Mouse (Mus musculus) liver, adult 2 months (tissue): Measurements from ENCODE around the gene Tmie. TPM values are rescaled to one million over a fixed set of nuclear protein-coding genes. Genes with fewer than 3 reads are reported as not detected.

Experiments
- DNase-seq: peaks from one replicate; pipeline ENCODE4 v3.0.0-alpha.2; 2011; ENCODE audit warnings: low read depth, low spot score; ENCODE audit errors: extremely low read depth
- H3K27ac ChIP-seq: fragments of 200-500 bp; replicated peaks from 2 replicates; pipeline ENCODE4 v1.5.1; 2012; ENCODE audit warnings: low read depth, mild to moderate bottlenecking, control low read depth, inconsistent platforms, low read length; ENCODE audit not compliant: insufficient read depth
- H3K27me3 ChIP-seq: fragments of 200-500 bp; 2 replicates; pipeline ENCODE4 v1.6.1; 2012; ENCODE audit warnings: mild to moderate bottlenecking, moderate library complexity, low read length, inconsistent platforms; ENCODE audit not compliant: control insufficient read depth, insufficient read depth
- H3K36me3 ChIP-seq: fragments of 200-500 bp; 2 replicates; pipeline ENCODE4 v1.6.1; 2012; ENCODE audit warnings: low read length, inconsistent platforms; ENCODE audit not compliant: control insufficient read depth, insufficient read depth
- H3K4me1 ChIP-seq: fragments of 200-500 bp; 2 replicates; pipeline ENCODE4 v1.6.1; 2011; ENCODE audit warnings: low read length; ENCODE audit not compliant: control insufficient read depth, insufficient read depth
- H3K4me3 ChIP-seq: fragments of 200-500 bp; 2 replicates; pipeline ENCODE4 v1.5.1; 2011; ENCODE audit warnings: low read depth, mild to moderate bottlenecking, control low read depth, low read length, moderate library complexity; ENCODE audit not compliant: insufficient read depth
- H3K79me2 ChIP-seq: fragments of 200-500 bp; 2 replicates; pipeline ENCODE4 v1.6.1; 2012; ENCODE audit warnings: inconsistent platforms, mild to moderate bottlenecking, low read length, moderate library complexity; ENCODE audit not compliant: control insufficient read depth, insufficient read depth
- H3K9ac ChIP-seq: fragments of 200-500 bp; 2 replicates; pipeline ENCODE4 v1.6.1; 2012; ENCODE audit warnings: low read depth, mild to moderate bottlenecking, control low read depth, inconsistent platforms, low read length
- CTCF ChIP-seq: fragments of 200-500 bp; IDR thresholded peaks from 2 replicates; pipeline ENCODE4 v1.5.1; 2011; ENCODE audit warnings: low read depth, low read length, control low read depth
- POLR2A ChIP-seq: fragments of 200-500 bp; IDR thresholded peaks from 2 replicates; pipeline ENCODE4 v1.6.1; 2011; ENCODE audit warnings: low read length, control low read depth; ENCODE audit not compliant: insufficient read depth; ENCODE audit errors: extremely low read depth
- WGBS: fragments of 180-500 bp; shearing (Covaris S2); methylation state at CpG from one replicate; pipeline ENCODE4 v1.1.7; 2018; 5-methylcytosine and 5-hydroxymethylcytosine counted together
- polyA plus RNA-seq: library from polyadenylated mRNA; depleted of rRNA; stranded (reverse); fragments of >200 nt; gene quantifications from 2 replicates; pipeline ENCODE4 v1.2.3, GENCODE M21; 2012; rRNA removed
- total RNA-seq: library from RNA; depleted of rRNA; stranded (reverse); fragments of >200 nt; gene quantifications from 2 replicates; pipeline ENCODE4 v1.2.3, GENCODE M21; 2014; rRNA removed

Tmie gene
- total RNA-seq (4.4 and 5.5 TPM in 2 replicates), polyA plus RNA-seq (13.1 and 20.8 TPM in 2 replicates)

DNA sequence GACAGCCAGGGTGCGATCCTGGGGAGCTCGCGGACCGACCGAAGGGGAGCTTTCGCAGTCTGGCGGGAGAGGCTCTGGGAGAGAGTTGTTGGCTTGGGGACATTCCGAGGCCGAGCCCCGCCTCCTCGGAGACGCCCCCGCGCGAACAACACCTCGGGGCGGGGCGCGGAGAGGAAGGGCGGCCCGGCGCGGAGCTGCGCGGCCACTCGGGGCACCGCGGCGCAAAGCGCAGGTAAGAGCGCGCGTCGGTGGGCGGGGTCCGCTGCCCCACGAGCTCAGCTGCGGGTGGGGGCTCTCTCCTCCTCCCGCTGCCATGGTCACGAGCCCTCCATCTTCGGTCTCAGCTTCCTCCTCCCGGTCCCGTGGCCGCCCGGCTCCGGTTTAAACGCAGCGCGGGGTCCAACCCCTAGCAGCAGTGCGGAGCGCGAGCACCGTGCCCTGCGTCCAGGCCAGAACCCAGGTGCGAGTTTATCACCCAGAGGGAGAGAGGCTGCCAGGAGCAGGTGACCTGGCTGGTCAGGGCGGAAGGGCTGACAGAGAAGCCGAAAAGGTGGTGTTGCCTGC, at the start of gene Tmie:
Gene Tmie (minus strand): TSS at position 116 of the 564 bp plus-strand sequence.
- DNase-seq: peak; percentile 83
- Histone ChIP-seq H3K4me1 (peaks cover 26% of the 10 kb centered on the region), H3K9ac (peak within 1 kb of the TSS; percentile 91), H3K27ac (peak within 1 kb of the TSS; percentile 95), H3K79me2 (peaks cover 13% of the 10 kb centered on the region; the same call in 1 of the 2 replicates), H3K36me3 (peaks cover 2% of the 10 kb centered on the region; the same call in 1 of the 2 replicates), H3K27me3 (no peaks in the 10 kb centered on the region), H3K4me3 (peak within 1 kb of the TSS; percentile 65)
- under 1% methylated on average over 57 of the region's 57 CpGs for WGBS
- TF ChIP-seq CTCF: no peak
- TF ChIP-seq POLR2A: peak; percentile 92

DNA sequence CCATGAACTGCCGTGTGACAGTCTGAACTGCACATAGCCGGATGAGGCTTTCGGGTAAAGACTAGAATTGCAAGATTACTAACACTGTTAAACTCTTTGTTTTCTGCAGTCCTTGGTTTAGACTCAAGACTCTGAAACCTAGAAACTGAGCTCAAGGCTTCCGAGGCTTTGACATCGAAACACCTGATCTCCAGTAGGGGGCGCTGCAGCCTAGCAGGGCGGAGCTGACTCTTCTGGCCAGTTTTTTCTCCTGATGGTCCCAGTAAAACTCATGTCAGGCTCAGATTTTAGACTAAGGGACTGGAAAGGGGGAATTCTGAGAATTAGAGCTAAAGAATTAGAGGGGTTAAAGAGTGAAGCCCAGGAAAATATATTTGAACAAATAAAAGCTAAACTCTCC, 42.8 kb upstream of the Tmie start:
- Histone ChIP-seq H3K27ac (no peak overlapping the region), H3K79me2 (no peaks in the 10 kb centered on the region), H3K4me1 (no peaks in the 10 kb centered on the region), H3K27me3 (no peaks in the 10 kb centered on the region), H3K36me3 (no peaks in the 10 kb centered on the region), H3K4me3 (no peak overlapping the region), H3K9ac (no peak overlapping the region)
- TF ChIP-seq CTCF (peak; percentile 95), POLR2A (no peak)
- WGBS: 16% methylated on average over 7 of the region's 7 CpGs
- DNase-seq: peak; percentile 40

DNA sequence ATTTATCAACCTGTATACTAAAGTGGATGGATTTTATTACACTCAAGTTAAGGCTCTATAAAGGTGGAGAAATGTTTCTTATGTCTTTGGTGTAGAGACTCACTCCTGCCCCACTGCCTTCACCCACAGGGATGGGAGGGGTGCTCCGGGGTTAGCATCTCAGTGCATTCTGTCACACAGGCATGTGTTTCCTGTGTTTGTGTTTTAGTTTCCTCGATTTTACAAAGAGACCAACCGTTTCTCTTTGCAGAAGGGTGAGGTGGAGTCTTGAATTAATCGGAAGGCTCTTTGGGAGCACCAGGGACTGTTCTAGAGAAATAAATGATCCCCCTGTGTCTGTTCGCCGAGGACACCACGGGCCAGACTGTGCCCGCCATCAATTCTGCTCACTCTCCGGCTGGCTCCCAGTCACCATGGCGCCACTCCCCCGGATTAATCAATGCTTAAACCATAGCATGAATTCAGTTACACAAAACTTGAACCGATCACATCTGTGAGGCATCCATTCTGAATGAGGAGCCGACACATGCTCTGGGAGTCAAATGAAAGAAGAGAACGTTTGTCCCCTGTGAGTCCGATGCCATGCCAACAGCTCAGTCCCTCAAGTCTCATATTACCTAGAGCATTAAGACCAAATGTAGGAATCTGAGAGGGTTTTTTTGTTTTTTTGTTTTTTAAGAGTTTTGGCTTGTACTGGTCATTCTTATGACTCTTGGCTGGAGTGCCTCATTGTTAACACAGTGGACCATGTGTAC, 40.9 kb upstream of the Tmie start:
- Histone ChIP-seq H3K79me2 (no peaks in the 10 kb centered on the region), H3K9ac (no peak overlapping the region), H3K27me3 (no peaks in the 10 kb centered on the region), H3K27ac (no peak overlapping the region), H3K4me3 (no peak overlapping the region), H3K4me1 (no peaks in the 10 kb centered on the region), H3K36me3 (no peaks in the 10 kb centered on the region)
- no peak for DNase-seq
- WGBS: 59% methylated on average over 15 of the region's 15 CpGs
- TF ChIP-seq CTCF: no peak
- TF ChIP-seq POLR2A: no peak

DNA sequence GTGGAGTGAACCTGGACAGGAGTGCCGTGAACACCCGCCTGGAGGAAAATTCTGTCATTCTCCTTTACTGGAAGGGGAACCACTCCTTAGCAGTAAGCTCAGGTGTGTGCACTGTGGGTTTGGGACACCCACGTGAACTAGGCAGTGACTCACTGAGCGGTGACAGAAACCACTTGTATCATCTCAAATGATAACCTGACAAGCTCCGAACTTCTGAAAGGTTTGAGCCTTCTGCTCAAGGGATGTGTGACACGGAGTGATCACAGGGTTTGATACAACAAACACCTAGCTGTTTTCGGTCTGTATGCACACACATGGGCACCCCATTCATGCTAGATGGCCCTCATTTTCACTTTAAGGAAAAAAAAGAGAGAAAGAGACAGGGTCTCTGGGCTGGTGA, 36.9 kb upstream of the Tmie start, which contains the start of gene Fam240a:
Gene Fam240a (minus strand): TSS at position 76 of the 400 bp plus-strand sequence.
- WGBS: 87% methylated on average over 7 of the region's 7 CpGs
- no peak for DNase-seq
- no peak for TF ChIP-seq POLR2A
- TF ChIP-seq CTCF: no peak
- Histone ChIP-seq H3K27ac (no peak within 1 kb of the TSS), H3K36me3 (no peaks in the 10 kb centered on the region), H3K4me1 (no peaks in the 10 kb centered on the region), H3K9ac (no peak within 1 kb of the TSS), H3K4me3 (no peak within 1 kb of the TSS), H3K79me2 (no peaks in the 10 kb centered on the region), H3K27me3 (no peaks in the 10 kb centered on the region)

DNA sequence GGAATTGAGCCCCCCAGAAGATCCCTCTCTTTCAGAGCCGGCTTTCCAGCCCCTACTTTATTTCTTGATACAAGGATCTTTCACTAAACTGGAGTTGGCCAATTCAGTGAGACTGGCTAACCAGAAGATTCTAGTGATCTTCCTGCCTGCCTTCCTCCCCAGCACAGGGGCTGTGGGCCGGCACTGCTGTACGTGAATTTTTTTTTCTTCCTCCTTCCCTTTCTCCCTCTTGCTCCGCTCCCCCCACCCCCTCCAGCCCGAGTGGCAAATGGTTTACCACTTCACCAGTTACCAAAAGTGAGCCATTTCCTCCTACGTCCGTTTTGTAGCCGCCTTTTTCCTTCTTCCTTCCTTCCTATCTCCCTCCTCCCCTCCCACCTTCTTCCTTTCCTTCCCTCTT, 35.6 kb upstream of the Tmie start:
- DNase-seq: no peak
- Histone ChIP-seq H3K4me3 (no peak overlapping the region), H3K27ac (no peak overlapping the region), H3K4me1 (no peaks in the 10 kb centered on the region), H3K79me2 (no peaks in the 10 kb centered on the region), H3K9ac (no peak overlapping the region), H3K27me3 (no peaks in the 10 kb centered on the region), H3K36me3 (no peaks in the 10 kb centered on the region)
- TF ChIP-seq POLR2A (no peak), CTCF (no peak)
- WGBS: 65% methylated on average over 8 of the region's 8 CpGs
